Mouse (Mus musculus) mature B cell (primary cell): ENCODE measurements around the gene Gpn2.

Source experiments
- in situ Hi-C: fragments of 300-500 bp; cut with MboI; formaldehyde crosslinking; loops from 2 replicates; pipeline ENCODE4 v1.14.3; 2019

Gene Gpn2

GRCm38 (mm10) chr4:133624830-133625229 is 40.7 kb downstream of the Gpn2 start:
- in situ Hi-C loops = no loop called here

- in situ Hi-C loops = no loop called here
These were observed 41.5 kb downstream of the Gpn2 start for GRCm38 (mm10) chr4:133625621-133626071.

- in situ Hi-C loops = no loop called here
These were observed 42.1 kb downstream of the Gpn2 start for GRCm38 (mm10) chr4:133626221-133626620.

GRCm38 (mm10) chr4:133626621-133627020 is 42.5 kb downstream of the Gpn2 start:
- in situ Hi-C loops = no loop called here

- in situ Hi-C loops = no loop called here
These were observed 42.9 kb downstream of the Gpn2 start for GRCm38 (mm10) chr4:133627039-133627438.

- in situ Hi-C loops = no loop called here
These were observed 44.4 kb downstream of the Gpn2 start for GRCm38 (mm10) chr4:133628517-133628916.

- in situ Hi-C loops = no loop called here
These were observed 45.0 kb downstream of the Gpn2 start for GRCm38 (mm10) chr4:133629191-133629590.

GRCm38 (mm10) chr4:133630326-133630920 is 46.3 kb downstream of the Gpn2 start:
- in situ Hi-C loops = no loop called here

GRCm38 (mm10) chr4:133631071-133631768 is 47.1 kb downstream of the Gpn2 start:
- in situ Hi-C loops = no loop called here

- in situ Hi-C loops = no loop called here
These were observed 47.7 kb downstream of the Gpn2 start for GRCm38 (mm10) chr4:133631769-133632411.

GRCm38 (mm10) chr4:133632483-133633327 is 48.5 kb downstream of the Gpn2 start:
- in situ Hi-C loops = no loop called here

GRCm38 (mm10) chr4:133633332-133634042 is 49.3 kb downstream of the Gpn2 start:
- in situ Hi-C loops = no loop called here

- in situ Hi-C loops = no loop called here
These were observed 49.9 kb downstream of the Gpn2 start for GRCm38 (mm10) chr4:133634043-133634410.
